Mouse (Mus musculus) limb, embryonic 11.5 days (tissue): ENCODE data around the gene Pir. TPM values are rescaled to one million over a fixed set of nuclear protein-coding genes. Genes with fewer than 3 reads are reported as not detected.

Source experiments
- ATAC-seq: fragments of 200-750 bp; cut with Nextera tagmentation; 2 replicates; pipeline ENCODE4 v1.8.0; 2017; ENCODE audit warnings: low read depth; ENCODE audit not compliant: insufficient number of reproducible peaks, low FRiP score, low TSS enrichment
- DNase-seq: peaks from one replicate; pipeline ENCODE4 v3.0.0-alpha.2; 2015; ENCODE audit warnings: low spot score
- H3K27ac ChIP-seq: fragments of 300-500 bp; sonication (generic); replicated peaks from 2 replicates; pipeline ENCODE4 v1.5.1; 2014; ENCODE audit warnings: low read depth, mild to moderate bottlenecking, low read length
- H3K27me3 ChIP-seq: fragments of 300-500 bp; sonication (generic); 2 replicates; pipeline ENCODE4 v1.6.1; 2014; ENCODE audit warnings: mild to moderate bottlenecking, low read length, mixed read lengths; ENCODE audit not compliant: control insufficient read depth, insufficient read depth
- H3K36me3 ChIP-seq: fragments of 300-500 bp; sonication (generic); 2 replicates; pipeline ENCODE4 v1.6.1; 2014; ENCODE audit warnings: mild to moderate bottlenecking, low read length, moderate library complexity, mixed read lengths; ENCODE audit not compliant: control insufficient read depth, insufficient read depth
- H3K4me1 ChIP-seq: fragments of 300-500 bp; sonication (generic); 2 replicates; pipeline ENCODE4 v1.6.1; 2014; ENCODE audit warnings: low read length, mixed read lengths; ENCODE audit not compliant: control insufficient read depth, insufficient read depth
- H3K4me2 ChIP-seq: fragments of 300-500 bp; sonication (generic); 2 replicates; pipeline ENCODE4 v1.6.1; 2014; ENCODE audit warnings: low read depth, mild to moderate bottlenecking, moderate library complexity; ENCODE audit not compliant: severe bottlenecking
- H3K4me3 ChIP-seq: fragments of 300-500 bp; sonication (generic); 2 replicates; pipeline ENCODE4 v1.5.1; 2014; ENCODE audit warnings: low read depth, low read length
- H3K9ac ChIP-seq: fragments of 300-500 bp; sonication (generic); 2 replicates; pipeline ENCODE4 v1.6.1; 2014; ENCODE audit warnings: mild to moderate bottlenecking, low read length
- H3K9me3 ChIP-seq: fragments of 300-500 bp; sonication (generic); 2 replicates; pipeline ENCODE4 v1.6.1; 2016; ENCODE audit warnings: low read length; ENCODE audit not compliant: control insufficient read depth
- WGBS: fragments of 180-500 bp; shearing (Covaris S2); extraction: QIAGEN DNeasy Blood & Tissue Kit; methylation state at CpG from one replicate; pipeline ENCODE4 v1.1.7; 2014; 5-methylcytosine and 5-hydroxymethylcytosine counted together
- polyA plus RNA-seq: library from polyadenylated mRNA; unstranded; fragments of >200 nt; fragmentation: Nextera tagmentation; extraction: Ambion mirVana; gene quantifications from 2 replicates; pipeline ENCODE4 v1.2.1, GENCODE M21; 2014

Pir gene
- polyA plus RNA-seq, 1 experiment from 2014 or later: 9.5 TPM

DNA sequence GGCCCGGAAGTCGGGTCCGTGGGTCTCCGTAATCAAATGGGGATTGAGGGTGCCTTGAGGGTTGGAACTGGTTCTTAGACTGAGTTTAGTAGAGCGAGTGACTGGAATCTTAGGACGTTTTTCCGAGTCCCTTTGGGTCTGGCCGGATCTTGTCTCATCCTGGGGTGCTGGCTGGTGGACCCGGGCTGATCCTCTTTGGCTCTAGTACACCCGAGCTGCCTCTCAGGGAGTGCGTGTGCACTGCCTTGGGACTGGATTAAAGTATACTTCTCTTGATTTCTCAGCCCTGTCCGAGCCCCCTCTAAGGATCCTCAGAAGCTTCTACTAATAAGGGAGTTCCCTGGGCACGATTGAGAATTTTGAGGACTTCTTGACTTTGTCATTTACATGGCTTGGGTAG lies 150.8 kb downstream of the Pir start:
- no peaks in the 10 kb centered on the region for H3K9me3 ChIP-seq
- peak overlapping the region; percentile 61 for H3K9ac ChIP-seq
- peak overlapping the region; percentile 54 for H3K4me3 ChIP-seq
- H3K4me2 ChIP-seq: peak overlapping the region; percentile 33
- ATAC-seq (no peak), DNase-seq (no peak)
- 16% methylated on average over 13 of the region's 13 CpGs for WGBS
- H3K36me3 ChIP-seq: no peaks in the 10 kb centered on the region
- no peak overlapping the region for H3K27ac ChIP-seq
- H3K27me3 ChIP-seq: peaks cover 2% of the 10 kb centered on the region; the same call in 1 of the 2 replicates
- H3K4me1 ChIP-seq: no peaks in the 10 kb centered on the region

DNA sequence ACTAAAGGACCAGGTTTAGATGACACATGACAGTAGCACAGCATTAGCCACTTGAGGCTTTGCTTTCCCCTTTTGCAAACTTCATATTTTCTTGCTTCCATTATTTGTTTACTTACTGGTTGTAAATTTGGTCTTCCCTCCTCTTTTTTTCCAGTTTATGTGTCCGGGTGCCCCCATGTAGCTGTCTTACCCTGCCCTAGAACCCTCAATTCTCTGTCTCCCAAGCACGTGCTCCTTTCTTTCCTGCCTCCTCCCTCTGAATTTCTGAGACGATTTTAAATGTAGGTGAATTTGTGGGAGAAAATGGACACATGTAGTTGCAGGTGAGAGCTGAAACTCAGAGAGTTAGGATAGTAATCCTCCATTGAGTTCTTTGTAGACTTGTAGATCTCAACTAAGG lies 151.3 kb downstream of the Pir start:
- WGBS: 67% methylated on average over 3 of the region's 3 CpGs
- no peaks in the 10 kb centered on the region for H3K9me3 ChIP-seq
- no peaks in the 10 kb centered on the region for H3K4me1 ChIP-seq
- no peaks in the 10 kb centered on the region for H3K36me3 ChIP-seq
- DNase-seq: no peak
- H3K9ac ChIP-seq: no peak overlapping the region
- peak overlapping the region; percentile 54 for H3K4me3 ChIP-seq
- ATAC-seq: no peak
- H3K27me3 ChIP-seq: peaks cover 2% of the 10 kb centered on the region; the same call in 1 of the 2 replicates
- no peak overlapping the region for H3K27ac ChIP-seq
- H3K4me2 ChIP-seq: peak overlapping the region; percentile 33

Other genes with a start within 250 kb of the Pir start
- 0.72 and 1.0 TPM in 2 replicates for gene Car5b, start 241.4 kb upstream of the Pir start, polyA plus RNA-seq
- gene Siah1b, start 192.9 kb upstream of the Pir start, polyA plus RNA-seq: 43.4 and 46.8 TPM in 2 replicates
- gene Cltrn, start 180.5 kb upstream of the Pir start, polyA plus RNA-seq: not detected in 2 replicates
- gene Ace2, start 130.0 kb upstream of the Pir start, polyA plus RNA-seq: 0.05 TPM in 1 of 2 replicates, not detected in the other
- gene Bmx, start 11.2 kb upstream of the Pir start, polyA plus RNA-seq: 0.87 and 0.91 TPM in 2 replicates
- 4.9 and 5.4 TPM in 2 replicates for gene Vegfd, start 104.0 kb downstream of the Pir start, polyA plus RNA-seq
- 19.5 and 20.1 TPM in 2 replicates for gene Piga, start 150.4 kb downstream of the Pir start, polyA plus RNA-seq
- gene Asb11, start 167.6 kb downstream of the Pir start, polyA plus RNA-seq: 0.11 TPM in 1 of 2 replicates, not detected in the other
- gene Asb9, start 237.0 kb downstream of the Pir start, polyA plus RNA-seq: 2.0 and 2.4 TPM in 2 replicates